Mouse (Mus musculus) brain, embryonic 14.5 days (tissue): ENCODE data around the gene Egfl7.

Experiments used
- CTCF ChIP-seq: fragments of 200-500 bp; IDR thresholded peaks from 2 replicates; pipeline ENCODE4 v1.5.1; 2012; ENCODE audit warnings: inconsistent platforms, mild to moderate bottlenecking, moderate library complexity, borderline replicate concordance; ENCODE audit not compliant: insufficient read depth, insufficient read length; ENCODE audit errors: extremely low read depth
- POLR2A ChIP-seq: fragments of 200-500 bp; IDR thresholded peaks from 2 replicates; pipeline ENCODE4 v1.6.1; 2012; ENCODE audit warnings: mild to moderate bottlenecking, inconsistent platforms, borderline replicate concordance; ENCODE audit not compliant: poor library complexity, insufficient read depth, insufficient read length, severe bottlenecking; ENCODE audit errors: extremely low read depth

GRCm38 (mm10) chr2:26638572-26638971 is 58.8 kb downstream of the Egfl7 start:
- TF ChIP-seq CTCF = no peak
- TF ChIP-seq POLR2A = no peak
